Mouse (Mus musculus) kidney, adult 2 months (tissue): ENCODE data around the gene Spocd1. TPM values are rescaled to one million over a fixed set of nuclear protein-coding genes. Genes with fewer than 3 reads are reported as not detected.

ENCODE experiments used
- DNase-seq: peaks from one replicate; pipeline ENCODE4 v3.0.0; 2021
- H3K27ac ChIP-seq: fragments of 200-500 bp; 2 replicates; pipeline ENCODE4 v1.5.1; 2012; ENCODE audit warnings: low read depth, low read length, control low read depth, inconsistent platforms; ENCODE audit not compliant: insufficient read depth
- H3K27me3 ChIP-seq: fragments of 200-500 bp; replicated peaks from 2 replicates; pipeline ENCODE4 v1.6.1; 2012; ENCODE audit warnings: mild to moderate bottlenecking, moderate library complexity, low read length, inconsistent platforms; ENCODE audit not compliant: control insufficient read depth, insufficient read depth
- H3K36me3 ChIP-seq: fragments of 200-500 bp; 2 replicates; pipeline ENCODE4 v1.6.1; 2012; ENCODE audit warnings: mild to moderate bottlenecking, moderate library complexity, low read length, inconsistent platforms; ENCODE audit not compliant: control insufficient read depth, insufficient read depth
- H3K4me1 ChIP-seq: fragments of 200-500 bp; 2 replicates; pipeline ENCODE4 v1.6.1; 2011; ENCODE audit warnings: low read length; ENCODE audit not compliant: control insufficient read depth, insufficient read depth
- H3K4me3 ChIP-seq: fragments of 200-500 bp; 2 replicates; pipeline ENCODE4 v1.5.1; 2011; ENCODE audit warnings: mild to moderate bottlenecking, low read depth, low read length, control low read depth; ENCODE audit not compliant: insufficient read depth
- CTCF ChIP-seq: fragments of 200-500 bp; conservative IDR thresholded peaks from 2 replicates; pipeline ENCODE4 v1.5.1; 2011; ENCODE audit warnings: low read depth, mild to moderate bottlenecking, control low read depth, low read length, moderate library complexity, mixed read lengths; ENCODE audit not compliant: insufficient read depth, insufficient read length
- POLR2A ChIP-seq: fragments of 200-500 bp; IDR thresholded peaks from one replicate; pipeline ENCODE4 v1.6.1; 2011; ENCODE audit warnings: low read depth, low read length, control low read depth
- WGBS: fragments of 180-500 bp; shearing (Covaris S2); methylation state at CpG from one replicate; pipeline ENCODE4 v1.1.7; 2018; 5-methylcytosine and 5-hydroxymethylcytosine counted together
- polyA plus RNA-seq: library from polyadenylated mRNA; depleted of rRNA; stranded (reverse); fragments of >200 nt; gene quantifications from 2 replicates; pipeline ENCODE4 v1.2.3, GENCODE M21; 2012

Spocd1 gene
- polyA plus RNA-seq, 1 experiment: not detected

DNA sequence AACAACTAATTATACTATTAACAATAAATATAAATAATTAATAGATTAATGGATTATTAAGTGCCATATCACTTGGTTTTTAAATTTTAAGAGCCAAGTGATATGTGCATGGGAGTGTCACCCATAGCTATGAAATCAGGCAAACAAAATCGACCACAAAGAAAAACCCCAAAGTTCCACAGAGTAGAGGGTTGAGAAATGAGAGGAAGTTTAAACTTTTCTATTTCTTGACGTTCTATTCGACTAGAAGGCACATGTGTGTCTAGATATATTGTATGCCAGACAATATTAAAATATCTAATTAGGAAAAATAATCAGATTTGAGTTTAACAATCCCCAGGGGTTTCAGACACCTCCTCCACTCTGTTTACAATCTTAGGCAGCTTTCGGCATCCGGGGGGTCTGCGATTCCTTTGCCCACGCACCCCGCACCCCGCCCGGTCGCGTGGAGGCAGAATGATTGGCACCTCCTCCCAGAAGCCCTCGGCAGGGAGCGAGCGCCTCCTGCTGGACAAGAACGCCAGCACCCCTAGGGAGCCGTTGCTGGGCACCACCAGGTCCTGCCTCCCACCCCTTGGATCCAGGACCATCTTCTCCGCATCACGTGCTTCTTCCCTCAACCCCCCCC, 811 bp upstream of the Spocd1 start:
- DNase-seq: peak; percentile 66
- Histone ChIP-seq H3K36me3 (no peaks in the 10 kb centered on the region), H3K27ac (no peak overlapping the region), H3K4me3 (no peak overlapping the region), H3K4me1 (no peaks in the 10 kb centered on the region), H3K27me3 (no peaks in the 10 kb centered on the region)
- TF ChIP-seq POLR2A (no peak), CTCF (peak; percentile 85)
- 4% methylated on average over 19 of the region's 19 CpGs for WGBS

DNA sequence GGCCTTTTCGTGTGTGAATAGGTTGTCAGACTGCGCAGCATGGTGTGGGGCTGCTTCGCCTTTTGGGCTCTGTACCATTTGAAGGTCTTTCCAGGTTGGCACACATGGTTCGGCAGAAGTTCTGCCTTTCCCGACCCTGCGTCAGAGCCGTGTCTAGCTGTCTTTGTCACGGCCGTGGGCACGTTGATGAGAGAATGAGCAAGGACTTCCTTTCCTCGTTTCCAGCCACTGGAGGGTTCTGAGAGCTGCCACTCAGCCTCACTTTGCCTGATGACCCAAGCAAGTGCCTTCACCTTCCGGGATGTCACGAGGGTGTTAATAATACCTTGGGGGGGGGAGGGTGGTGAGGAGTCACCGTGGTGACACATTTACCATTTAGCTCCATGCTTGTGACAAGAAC, 4.6 kb downstream of the Spocd1 start:
- H3K27me3 ChIP-seq: no peaks in the 10 kb centered on the region
- no peak overlapping the region for H3K4me3 ChIP-seq
- H3K4me1 ChIP-seq: no peaks in the 10 kb centered on the region
- WGBS: 37% methylated on average over 14 of the region's 14 CpGs
- H3K36me3 ChIP-seq: no peaks in the 10 kb centered on the region
- H3K27ac ChIP-seq: no peak overlapping the region
- no peak for DNase-seq
- TF ChIP-seq POLR2A: no peak
- no peak for TF ChIP-seq CTCF

DNA sequence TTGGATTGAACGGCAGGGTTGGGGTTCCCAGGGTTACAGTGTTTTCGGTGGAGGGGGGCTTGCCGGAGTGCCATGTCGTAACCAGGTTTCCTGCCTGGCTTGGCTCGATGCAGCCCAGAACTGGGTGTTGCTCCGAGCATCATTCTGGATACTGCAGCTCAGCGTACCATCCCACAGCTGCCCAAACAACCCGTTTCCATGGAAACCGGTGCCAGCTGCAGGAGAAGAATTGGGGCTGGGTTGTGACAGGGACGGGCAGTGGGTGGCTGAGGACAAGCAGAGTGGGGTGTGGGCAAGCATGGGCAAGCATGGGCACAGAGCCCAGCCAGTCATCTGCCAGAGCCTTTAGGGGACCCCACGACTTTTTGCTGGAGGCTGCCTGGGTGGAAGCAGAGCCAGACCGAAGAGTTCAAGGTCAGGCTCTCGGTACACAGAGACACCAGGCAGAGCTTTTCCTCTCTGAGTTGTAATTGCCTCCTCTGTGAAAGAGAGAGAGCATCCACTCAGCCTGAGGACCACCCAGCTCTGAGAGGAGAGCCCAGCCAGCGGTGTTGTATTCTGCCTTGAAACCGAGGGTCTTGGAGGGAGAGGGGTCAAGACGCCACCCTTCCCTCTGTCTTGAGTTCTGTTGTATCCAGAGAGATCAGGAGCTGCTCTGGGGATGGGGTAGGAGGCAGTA, 5.3 kb downstream of the Spocd1 start:
- TF ChIP-seq CTCF (no peak), POLR2A (no peak)
- no peak overlapping the region for H3K27ac ChIP-seq
- H3K36me3 ChIP-seq: no peaks in the 10 kb centered on the region
- WGBS: 51% methylated on average over 16 of the region's 16 CpGs
- DNase-seq: no peak
- H3K4me1 ChIP-seq: no peaks in the 10 kb centered on the region
- no peaks in the 10 kb centered on the region for H3K27me3 ChIP-seq
- no peak overlapping the region for H3K4me3 ChIP-seq

DNA sequence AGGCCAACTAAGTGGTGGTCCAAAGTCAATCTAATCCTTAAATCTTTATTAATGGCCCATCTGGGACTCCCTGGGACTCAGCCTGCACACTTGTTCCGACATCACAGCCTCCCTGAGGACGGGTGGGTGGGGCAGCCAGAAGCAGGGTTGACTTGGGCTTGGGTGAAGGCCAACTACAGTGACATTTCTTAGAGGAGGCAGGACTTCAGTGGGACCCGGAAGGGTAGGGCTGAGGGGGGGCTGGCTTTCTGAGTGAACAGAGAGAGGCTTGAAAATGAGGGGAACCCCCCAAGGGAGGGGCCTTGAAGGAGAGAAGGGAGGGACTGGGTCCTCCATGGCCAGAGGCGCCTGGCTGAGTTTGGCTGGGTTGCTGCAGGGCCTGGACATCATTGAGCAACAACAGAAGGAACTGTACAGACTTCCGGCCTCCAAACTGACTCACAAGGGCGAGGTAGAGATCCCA, 22.3 kb downstream of the Spocd1 start:
- 64% methylated on average over 6 of the region's 6 CpGs for WGBS
- no peaks in the 10 kb centered on the region for H3K36me3 ChIP-seq
- H3K27ac ChIP-seq: no peak overlapping the region
- H3K27me3 ChIP-seq: no peaks in the 10 kb centered on the region
- H3K4me3 ChIP-seq: no peak overlapping the region
- peak; percentile 25 for DNase-seq
- TF ChIP-seq POLR2A (no peak), CTCF (no peak)
- H3K4me1 ChIP-seq: no peaks in the 10 kb centered on the region

DNA sequence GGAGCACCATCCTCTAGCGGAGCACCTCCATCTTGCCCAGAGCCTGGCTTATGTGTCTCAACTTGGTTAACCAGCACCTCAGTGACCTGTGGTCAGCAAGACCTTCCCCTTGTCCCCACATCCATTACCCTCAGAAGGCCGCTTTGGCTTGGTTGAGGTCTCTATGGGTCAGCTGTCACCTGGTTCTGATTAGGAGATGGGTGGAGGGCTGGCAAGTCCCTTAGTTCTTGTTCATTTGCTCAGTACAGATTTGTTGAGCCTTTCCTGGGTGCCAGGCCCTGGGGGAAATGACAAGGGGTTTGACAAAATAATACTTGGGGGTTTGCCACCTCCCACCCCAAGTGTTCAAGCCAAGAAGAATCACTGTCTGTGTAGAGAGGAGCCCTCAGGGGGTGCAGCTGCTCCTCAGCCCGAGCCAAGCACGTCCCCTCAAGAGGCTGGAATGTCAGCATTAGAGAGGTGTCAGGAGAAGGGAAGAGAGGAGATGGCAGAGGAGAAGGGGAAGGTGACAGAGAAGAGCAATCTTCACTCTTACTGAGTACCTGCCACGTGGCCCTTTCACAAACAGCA, 23.3 kb downstream of the Spocd1 start:
- Histone ChIP-seq H3K27ac (no peak overlapping the region), H3K27me3 (no peaks in the 10 kb centered on the region), H3K4me1 (no peaks in the 10 kb centered on the region), H3K36me3 (no peaks in the 10 kb centered on the region), H3K4me3 (no peak overlapping the region)
- 61% methylated on average over 5 of the region's 5 CpGs for WGBS
- TF ChIP-seq CTCF (no peak), POLR2A (no peak)
- DNase-seq: no peak

DNA sequence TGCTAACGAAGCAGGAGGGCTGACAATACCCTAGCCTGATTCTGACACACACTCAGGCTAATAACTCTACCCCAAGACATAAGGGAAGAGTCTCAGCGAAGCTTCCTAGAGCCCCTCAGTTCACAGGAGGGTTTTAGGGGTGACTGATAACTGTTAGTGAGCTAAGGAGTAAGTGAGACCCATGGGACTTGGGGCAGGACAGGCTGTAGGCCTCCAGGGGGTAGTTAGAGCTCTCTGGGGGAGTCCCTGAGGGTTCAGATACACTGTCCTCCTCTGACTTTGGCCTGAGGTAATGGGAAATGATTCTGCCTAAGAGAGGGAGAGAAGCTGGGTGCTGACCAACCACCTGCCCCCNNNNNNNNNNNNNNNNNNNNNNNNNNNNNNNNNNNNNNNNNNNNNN, 25.5 kb downstream of the Spocd1 start:
- Histone ChIP-seq H3K36me3 (no peaks in the 10 kb centered on the region), H3K4me3 (no peak overlapping the region), H3K27ac (no peak overlapping the region), H3K27me3 (no peaks in the 10 kb centered on the region), H3K4me1 (no peaks in the 10 kb centered on the region)
- 86% methylated on average over 2 of the region's 2 CpGs for WGBS
- TF ChIP-seq POLR2A: no peak
- no peak for TF ChIP-seq CTCF
- no peak for DNase-seq
